Mouse (Mus musculus): ENCODE results near the gene Adarb2.

The Adarb2 gene

GRCm38 (mm10) chr13:8793217-8793616 lies 590.6 kb downstream of the Adarb2 start:
- DNase-seq (ENCODE audit: low spot score) = no peak

GRCm38 (mm10) chr13:8800576-8800975 lies 597.9 kb downstream of the Adarb2 start:
- no peak for DNase-seq (ENCODE audit: low spot score)

- DNase-seq (ENCODE audit: low spot score) = no peak
Observed at GRCm38 (mm10) chr13:8805931-8806330, 603.3 kb downstream of the Adarb2 start.
